ENCODE assay signal across 9 mouse cellular contexts in the genomic region with DNA sequence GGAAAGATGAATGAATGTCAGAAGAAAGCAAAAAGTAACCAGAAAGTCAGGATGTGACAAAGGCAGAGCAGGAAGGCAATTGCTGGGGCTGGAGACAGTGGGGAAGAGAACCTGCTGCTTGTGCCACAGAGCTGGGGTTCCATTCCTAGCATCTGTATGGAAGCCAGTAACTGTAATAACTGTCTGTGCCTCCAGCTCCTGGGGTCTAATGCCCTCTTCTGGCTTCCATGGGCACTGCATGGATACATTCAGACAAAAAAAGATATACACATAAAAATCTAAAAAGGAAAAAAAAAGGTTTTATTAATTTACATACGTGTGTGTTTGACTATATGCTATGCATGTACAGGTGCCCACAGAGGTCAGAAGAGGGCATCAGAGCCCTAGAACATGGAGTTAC. TPM values are rescaled to one million over a fixed set of nuclear protein-coding genes. Genes with fewer than 3 reads are reported as not detected.
DNase-seq lines count a peak whose midpoint lies in the region; ATAC-seq and TF ChIP-seq lines count a peak whose summit lies in the region.
"Had no signal": no experiment of that assay in that cellular context is flagged by ENCODE, and none has a peak within 500 bp of the region (broad histone marks: within the 10 kb centered on the region; RNA-seq: fewer than 3 reads in every experiment).

No protein-coding gene starts in this region.

- no peak overlapping the region for H3K9ac ChIP-seq in forebrain, embryonic 14.5 days (ENCODE audit: low read length)
- no peak overlapping the region for H3K9ac ChIP-seq in forebrain, embryonic 11.5 days (ENCODE audit: low read length)
- H3K9ac ChIP-seq in liver, embryonic 14.5 days (replicated peaks), result no peak overlapping the region
- no peak overlapping the region for H3K9ac ChIP-seq in liver, embryonic 11.5 days (ENCODE audit: low read depth, low read length)
- H3K9ac ChIP-seq: limb, embryonic 13.5 days had no signal

- no peak overlapping the region for H3K27ac ChIP-seq in forebrain, embryonic 14.5 days (ENCODE audit: low read depth, low read length)
- no peak overlapping the region for H3K27ac ChIP-seq in forebrain, embryonic 11.5 days (ENCODE audit: low read depth, low read length)
- no peak overlapping the region for H3K27ac ChIP-seq in liver, embryonic 14.5 days
- H3K27ac ChIP-seq in liver, embryonic 11.5 days (ENCODE audit: low read depth, low read length), result no peak overlapping the region
- H3K27ac ChIP-seq: limb, embryonic 13.5 days had no signal

- no peaks in the 10 kb centered on the region for H3K9me3 ChIP-seq in forebrain, embryonic 14.5 days (replicated peaks; ENCODE audit: control insufficient read depth, low read length)
- no peaks in the 10 kb centered on the region for H3K9me3 ChIP-seq in forebrain, embryonic 11.5 days (ENCODE audit: control insufficient read depth, low read length)
- no peaks in the 10 kb centered on the region for H3K9me3 ChIP-seq in liver, embryonic 14.5 days (ENCODE audit: control insufficient read depth, low read length)
- no peaks in the 10 kb centered on the region for H3K9me3 ChIP-seq in liver, embryonic 11.5 days (ENCODE audit: control insufficient read depth, low read length)
- H3K9me3 ChIP-seq: limb, embryonic 13.5 days had no signal

- TF ChIP-seq CTCF in liver, embryonic 14.5 days (IDR thresholded peaks at IDR 0.05; ENCODE audit: low read depth), result peak; percentile 46

- no peak for TF ChIP-seq EP300 in liver, embryonic 14.5 days (IDR thresholded peaks at IDR 0.05; ENCODE audit: low read depth)

- 0 out of 2 replicates have a peak, but pooled peaks cover 3% of the 10 kb centered on the region for H3K36me3 ChIP-seq in forebrain, embryonic 14.5 days (ENCODE audit: control insufficient read depth, insufficient read depth, low read length)
- no peaks in the 10 kb centered on the region for H3K36me3 ChIP-seq in forebrain, embryonic 11.5 days (ENCODE audit: control insufficient read depth, insufficient read depth, low read length)
- H3K36me3 ChIP-seq in liver, embryonic 14.5 days (replicated peaks; ENCODE audit: control insufficient read depth, insufficient read depth, low read depth), result peaks cover 2% of the 10 kb centered on the region; the same call in 1 of the 2 replicates
- 0 out of 2 replicates have a peak, but pooled peaks cover 2% of the 10 kb centered on the region for H3K36me3 ChIP-seq in liver, embryonic 11.5 days (ENCODE audit: control insufficient read depth, insufficient read depth, low read length)

- WGBS in forebrain, embryonic 14.5 days, result 81% methylated on average over 1 of the region's 1 CpGs
- 87% methylated on average over 1 of the region's 1 CpGs for WGBS in forebrain, embryonic 11.5 days
- 54% methylated on average over 1 of the region's 1 CpGs for WGBS in liver, embryonic 14.5 days (ENCODE audit: insufficient replicate concordance)
- 86% methylated on average over 1 of the region's 1 CpGs for WGBS in liver, embryonic 11.5 days

- ATAC-seq in forebrain, embryonic 14.5 days, result no peak
- no peak for ATAC-seq in forebrain, embryonic 11.5 days (replicated peaks; ENCODE audit: low FRiP score)
- ATAC-seq in liver, embryonic 14.5 days (ENCODE audit: insufficient read depth), result no peak
- no peak for ATAC-seq in liver, embryonic 11.5 days (replicated peaks; ENCODE audit: low FRiP score)
- ATAC-seq in megakaryocyte progenitor cell, adult 5-6 weeks (replicated peaks; ENCODE audit: poor library complexity), result no peak

- H3K4me1 ChIP-seq in forebrain, embryonic 14.5 days (ENCODE audit: control insufficient read depth, insufficient read depth, low read length), result no peaks in the 10 kb centered on the region
- H3K4me1 ChIP-seq in forebrain, embryonic 11.5 days (replicated peaks; ENCODE audit: control insufficient read depth, insufficient read depth, low read length), result no peaks in the 10 kb centered on the region
- no peaks in the 10 kb centered on the region for H3K4me1 ChIP-seq in liver, embryonic 14.5 days (replicated peaks; ENCODE audit: control insufficient read depth in 2 of 2, insufficient read depth in 2 of 2, low read length in 1 of 2)
- no peaks in the 10 kb centered on the region for H3K4me1 ChIP-seq in liver, embryonic 11.5 days (replicated peaks; ENCODE audit: control insufficient read depth, insufficient read depth, low read length)

- H3K4me2 ChIP-seq in forebrain, embryonic 14.5 days (ENCODE audit: low read length), result no peak overlapping the region
- no peak overlapping the region for H3K4me2 ChIP-seq in forebrain, embryonic 11.5 days (ENCODE audit: low read depth, low read length, severe bottlenecking)
- no peak overlapping the region for H3K4me2 ChIP-seq in liver, embryonic 14.5 days (ENCODE audit: low read depth)
- no peak overlapping the region for H3K4me2 ChIP-seq in liver, embryonic 11.5 days
- H3K4me2 ChIP-seq: limb, embryonic 13.5 days had no signal

- no peaks in the 10 kb centered on the region for H3K27me3 ChIP-seq in forebrain, embryonic 14.5 days (replicated peaks; ENCODE audit: control insufficient read depth, insufficient read depth, low read length)
- H3K27me3 ChIP-seq in forebrain, embryonic 11.5 days (ENCODE audit: control insufficient read depth, insufficient read depth, low read length), result no peaks in the 10 kb centered on the region
- no peaks in the 10 kb centered on the region for H3K27me3 ChIP-seq in liver, embryonic 14.5 days (ENCODE audit: control insufficient read depth, insufficient read depth, low read length)
- H3K27me3 ChIP-seq in liver, embryonic 11.5 days (replicated peaks; ENCODE audit: control insufficient read depth, insufficient read depth, low read length), result no peaks in the 10 kb centered on the region
- H3K27me3 ChIP-seq: limb, embryonic 13.5 days had no signal

- DNase-seq in forebrain, embryonic 14.5 days (ENCODE audit: low spot score), result peak; percentile 18
- no peak for DNase-seq in forebrain, embryonic 11.5 days (ENCODE audit: low spot score)
- DNase-seq in liver, embryonic 14.5 days (ENCODE audit: low read depth in 3 of 3, low spot score in 3 of 3), result no peak
- DNase-seq in liver, embryonic 11.5 days (ENCODE audit: low spot score), result no peak
- DNase-seq in R1 (ENCODE audit: low read depth, low spot score), result peak; percentile 63
- DNase-seq in retina, embryonic 14.5 days (ENCODE audit: low spot score), result peak; percentile 26
- no peak for DNase-seq in urinary bladder, postnatal 36 days (ENCODE audit: low spot score in 2 of 2)

- no peak overlapping the region for H3K4me3 ChIP-seq in forebrain, embryonic 14.5 days (ENCODE audit: low read depth, low read length)
- H3K4me3 ChIP-seq in forebrain, embryonic 11.5 days (ENCODE audit: low read depth, low read length), result no peak overlapping the region
- H3K4me3 ChIP-seq in liver, embryonic 14.5 days (ENCODE audit: insufficient read depth in 1 of 2, low read depth in 2 of 2, low read length in 2 of 2), result no peak overlapping the region
- H3K4me3 ChIP-seq in liver, embryonic 11.5 days (ENCODE audit: low read depth, low read length), result no peak overlapping the region
- H3K4me3 ChIP-seq: limb, embryonic 13.5 days had no signal

RNA-seq across cellular contexts. Expression of a gene that starts 53.9 kb away (rescaled TPM):
- 1.3 and 1.5 TPM in 2 replicates for polyA plus RNA-seq in forebrain, embryonic 14.5 days (2014; fragmentation: Nextera tagmentation; extraction: Ambion mirVana)
- polyA plus RNA-seq in forebrain, embryonic 11.5 days (2014; fragmentation: Nextera tagmentation; extraction: Ambion mirVana), result 2.6 and 4.2 TPM in 2 replicates
- polyA plus RNA-seq in liver, embryonic 14.5 days (2012; rRNA removed), result 0.12 and 0.26 TPM in 2 replicates
- 0.28 and 0.42 TPM in 2 replicates for polyA plus RNA-seq in liver, embryonic 14.5 days (2014; fragmentation: Nextera tagmentation; extraction: Ambion mirVana)
- 2.8 and 3.3 TPM in 2 replicates for polyA plus RNA-seq in liver, embryonic 11.5 days (2014; fragmentation: Nextera tagmentation; extraction: Ambion mirVana)
- total RNA-seq in megakaryocyte progenitor cell, adult 5-6 weeks (2015), result not detected in 2 replicates
- total RNA-seq in megakaryocyte progenitor cell, adult 5-6 weeks (2017), result not detected in 2 replicates

Comparison
In these comparisons a context has a peak if more than half of its experiments do, and no peak if none do; other contexts are left out.
1. DNase-seq: peak in forebrain, embryonic 14.5 days (single experiment), R1 (single experiment) and retina, embryonic 14.5 days (single experiment); none in forebrain, embryonic 11.5 days (single experiment), liver, embryonic 14.5 days (0 of 3), liver, embryonic 11.5 days (single experiment) and urinary bladder, postnatal 36 days (0 of 2).